Comparison of ENCODE assay signal across 18 mouse cellular contexts in the genomic region with DNA sequence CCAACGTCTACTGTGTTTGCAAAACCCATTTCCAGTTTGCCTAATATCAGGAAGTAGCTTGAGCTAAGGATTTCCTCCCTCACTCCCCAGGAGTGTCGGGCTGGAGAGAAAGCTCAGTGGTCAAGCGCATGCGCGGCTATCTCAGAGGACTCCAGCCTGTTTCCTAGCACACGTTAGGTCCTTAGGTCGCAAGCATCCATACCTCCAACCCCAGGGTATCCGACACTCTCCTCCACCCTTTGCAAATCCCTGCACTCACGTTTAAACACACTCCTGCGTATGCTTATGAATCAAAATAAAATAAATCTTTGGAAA. TPM values are rescaled to one million over a fixed set of nuclear protein-coding genes. Genes with fewer than 3 reads are reported as not detected.
DNase-seq lines count a peak whose midpoint lies in the region; ATAC-seq and TF ChIP-seq lines count a peak whose summit lies in the region.
"Had no signal": no experiment of that assay in that cellular context is flagged by ENCODE, and none has a peak within 500 bp of the region (broad histone marks: within the 10 kb centered on the region; RNA-seq: fewer than 3 reads in every experiment).

No protein-coding gene starts in this region.

- H3K9ac ChIP-seq in heart, embryonic 14.5 days (ENCODE audit: low read length): no peak overlapping the region
- H3K9ac ChIP-seq in liver, adult 2 months (ENCODE audit: low read depth, low read length): no peak overlapping the region
- H3K9ac ChIP-seq in liver, embryonic 11.5 days (ENCODE audit: low read depth, low read length): no peak overlapping the region
- H3K9ac ChIP-seq in intestine, embryonic 15.5 days: no peak overlapping the region
- H3K9ac ChIP-seq: hindbrain, embryonic 12.5 days; midbrain, embryonic 15.5 days; neural tube, embryonic 12.5 days had no signal

- no peaks in the 10 kb centered on the region for H3K27me3 ChIP-seq in heart, embryonic 14.5 days (ENCODE audit: control insufficient read depth, insufficient read depth, low read length)
- H3K27me3 ChIP-seq in liver, adult 2 months (ENCODE audit: control insufficient read depth, insufficient read depth, low read length): no peaks in the 10 kb centered on the region
- H3K27me3 ChIP-seq in liver, embryonic 11.5 days (replicated peaks; ENCODE audit: control insufficient read depth, insufficient read depth, low read length): no peaks in the 10 kb centered on the region
- H3K27me3 ChIP-seq in intestine, embryonic 15.5 days (replicated peaks): no peaks in the 10 kb centered on the region
- H3K27me3 ChIP-seq: hindbrain, embryonic 12.5 days; midbrain, embryonic 15.5 days; neural tube, embryonic 12.5 days had no signal

- DNase-seq in heart, postnatal 25 days (ENCODE audit: low spot score): no peak
- no peak for DNase-seq in liver, adult 2 months (ENCODE audit: extremely low read depth, low read depth, low spot score)
- no peak for DNase-seq in liver, embryonic 11.5 days (ENCODE audit: low spot score)
- peak; percentile 33 to 62 for DNase-seq in lung, postnatal 4 days
- no peak for DNase-seq in cerebellum, postnatal 25 days
- no peak for DNase-seq in right cerebral cortex, postnatal 10 days (ENCODE audit: low spot score in 2 of 2)
- DNase-seq: cerebellum, postnatal 10 days; gastrocnemius, adult 2 months; layer of hippocampus, postnatal 36 days; left cerebral cortex, postnatal 4 days had no signal

- TF ChIP-seq POLR2A in liver, adult 2 months (IDR thresholded peaks at IDR 0.05; ENCODE audit: extremely low read depth, insufficient read depth, low read length): no peak

- peak overlapping the region in 1 of 2 experiments; percentile 33; a peak in 2 of 4 replicates for H3K27ac ChIP-seq in heart, embryonic 14.5 days (replicated peaks in 1 of 2; ENCODE audit: control insufficient read depth in 1 of 2, insufficient read depth in 1 of 2, low read depth in 2 of 2, low read length in 2 of 2)
- peak overlapping the region; percentile 61 for H3K27ac ChIP-seq in liver, adult 2 months (replicated peaks; ENCODE audit: insufficient read depth, low read depth, low read length)
- no peak overlapping the region for H3K27ac ChIP-seq in liver, embryonic 11.5 days (ENCODE audit: low read depth, low read length)
- peak overlapping the region; percentile 62 for H3K27ac ChIP-seq in intestine, embryonic 15.5 days
- H3K27ac ChIP-seq: hindbrain, embryonic 12.5 days; midbrain, embryonic 15.5 days; neural tube, embryonic 12.5 days had no signal

- peak overlapping the region; percentile 32 for H3K4me2 ChIP-seq in heart, embryonic 14.5 days (ENCODE audit: low read length)
- no peak overlapping the region for H3K4me2 ChIP-seq in liver, embryonic 11.5 days
- no peak overlapping the region for H3K4me2 ChIP-seq in intestine, embryonic 15.5 days (replicated peaks)
- H3K4me2 ChIP-seq: hindbrain, embryonic 12.5 days; midbrain, embryonic 15.5 days; neural tube, embryonic 12.5 days had no signal

- no peaks in the 10 kb centered on the region for H3K36me3 ChIP-seq in heart, embryonic 14.5 days (ENCODE audit: control insufficient read depth, insufficient read depth, low read length)
- H3K36me3 ChIP-seq in liver, adult 2 months (ENCODE audit: control insufficient read depth, insufficient read depth, low read length): no peaks in the 10 kb centered on the region
- H3K36me3 ChIP-seq in liver, embryonic 11.5 days (ENCODE audit: control insufficient read depth, insufficient read depth, low read length): no peaks in the 10 kb centered on the region
- H3K36me3 ChIP-seq in intestine, embryonic 15.5 days: no peaks in the 10 kb centered on the region
- H3K36me3 ChIP-seq: G1E; hindbrain, embryonic 12.5 days; midbrain, embryonic 15.5 days; neural tube, embryonic 12.5 days had no signal

- no peak overlapping the region for H3K4me3 ChIP-seq in heart, embryonic 14.5 days (ENCODE audit: control insufficient read depth in 1 of 2, insufficient read depth in 1 of 2, low read depth in 1 of 2, low read length in 2 of 2)
- no peak overlapping the region for H3K4me3 ChIP-seq in liver, adult 2 months (ENCODE audit: insufficient read depth, low read depth, low read length)
- no peak overlapping the region for H3K4me3 ChIP-seq in liver, embryonic 11.5 days (ENCODE audit: low read depth, low read length)
- no peak overlapping the region for H3K4me3 ChIP-seq in intestine, embryonic 15.5 days (replicated peaks)
- H3K4me3 ChIP-seq: erythroblast, embryonic 14.5 days; gastrocnemius, adult 2 months; hindbrain, embryonic 12.5 days; midbrain, embryonic 15.5 days; neural tube, embryonic 12.5 days had no signal

- 75% methylated on average over 10 of the region's 10 CpGs for WGBS in heart, embryonic 14.5 days
- 67% methylated on average over 10 of the region's 10 CpGs for WGBS in liver, adult 2 months
- 67% methylated on average over 10 of the region's 10 CpGs for WGBS in liver, embryonic 11.5 days
- WGBS in intestine, embryonic 15.5 days: 63% methylated on average over 10 of the region's 10 CpGs

- no peak for TF ChIP-seq CTCF in liver, adult 2 months (IDR thresholded peaks at IDR 0.05; ENCODE audit: low read depth, low read length)

- ATAC-seq in heart, embryonic 14.5 days (ENCODE audit: insufficient number of reproducible peaks, insufficient read depth, low FRiP score, low read depth): no peak
- no peak for ATAC-seq in liver, embryonic 11.5 days (replicated peaks; ENCODE audit: low FRiP score)
- ATAC-seq in intestine, embryonic 15.5 days: 0 out of 2 replicates have a peak, but pooled peaks have one; percentile 4
- ATAC-seq: forebrain, embryonic 16.5 days; midbrain, embryonic 15.5 days had no signal

- intact Hi-C loops in heart, postnatal 25 days (cut with DNase I): no loop called here

- no peaks in the 10 kb centered on the region for H3K79me2 ChIP-seq in liver, adult 2 months (ENCODE audit: control insufficient read depth, insufficient read depth, low read length)

- no peaks in the 10 kb centered on the region for H3K9me3 ChIP-seq in heart, embryonic 14.5 days (ENCODE audit: control insufficient read depth, low read length)
- H3K9me3 ChIP-seq in liver, embryonic 11.5 days (ENCODE audit: control insufficient read depth, low read length): no peaks in the 10 kb centered on the region
- H3K9me3 ChIP-seq in intestine, embryonic 15.5 days: no peaks in the 10 kb centered on the region
- H3K9me3 ChIP-seq: hindbrain, embryonic 12.5 days; midbrain, embryonic 15.5 days had no signal

- H3K4me1 ChIP-seq in heart, embryonic 14.5 days (ENCODE audit: control insufficient read depth in 2 of 2, insufficient read depth in 2 of 2, low read length in 2 of 2): peaks cover 19 to 31% of the 10 kb centered on the region in 2 experiments
- peaks cover 1% of the 10 kb centered on the region; the same call in 1 of the 2 replicates for H3K4me1 ChIP-seq in liver, adult 2 months (ENCODE audit: control insufficient read depth, insufficient read depth, low read length)
- H3K4me1 ChIP-seq in liver, embryonic 11.5 days (replicated peaks; ENCODE audit: control insufficient read depth, insufficient read depth, low read length): peaks cover 2% of the 10 kb centered on the region
- H3K4me1 ChIP-seq in intestine, embryonic 15.5 days (replicated peaks): peaks cover 18% of the 10 kb centered on the region
- H3K4me1 ChIP-seq: neural tube, embryonic 12.5 days had no signal

RNA-seq across cellular contexts. Expression of a gene that starts 25.8 kb away (rescaled TPM):
- 4.4 and 5.4 TPM in 2 replicates for polyA plus RNA-seq in heart, embryonic 14.5 days (2014; fragmentation: Nextera tagmentation; extraction: Ambion mirVana)
- total RNA-seq in heart, postnatal 25 days (2021): 1 to 10 TPM; 3.5 to 4.8 TPM
- 2.2 and 2.8 TPM in 2 replicates for total RNA-seq in liver, adult 2 months (2014; rRNA removed)
- polyA plus RNA-seq in liver, adult 2 months (2012; rRNA removed): 1.3 and 2.2 TPM in 2 replicates
- polyA plus RNA-seq in liver, embryonic 11.5 days (2014; fragmentation: Nextera tagmentation; extraction: Ambion mirVana): 3.4 and 3.5 TPM in 2 replicates
- polyA plus RNA-seq in intestine, embryonic 15.5 days (2015; fragmentation: Nextera tagmentation; extraction: Ambion mirVana): 19.6 and 22.7 TPM in 2 replicates
- polyA plus RNA-seq: erythroblast, embryonic 14.5 days; G1E had no signal

Comparison
In these comparisons a context has a peak if more than half of its experiments do, and no peak if none do; other contexts are left out.
1. DNase-seq: peak in lung, postnatal 4 days (2 of 2); none in heart, postnatal 25 days (single experiment), liver, adult 2 months (single experiment), liver, embryonic 11.5 days (single experiment), cerebellum, postnatal 25 days (0 of 2) and right cerebral cortex, postnatal 10 days (0 of 2).